Mouse (Mus musculus) hematopoietic stem cell, adult 5-6 weeks (primary cell): ENCODE results near the gene Nol7. TPM values are rescaled to one million over a fixed set of nuclear protein-coding genes. Genes with fewer than 3 reads are reported as not detected.

ENCODE experiments used
- ATAC-seq, 2 experiments: fragments of 125-278 bp in 1 of 2; replicated peaks in 1 of 2; 2 replicates each; pipeline ENCODE4 v1.8.0; 2016 to 2017; ENCODE audit warnings: inconsistent platforms in 2 of 2, mild to moderate bottlenecking in 2 of 2, moderate number of reproducible peaks in 2 of 2, low read depth in 1 of 2, moderate TSS enrichment in 1 of 2; ENCODE audit not compliant: low FRiP score in 2 of 2, poor library complexity in 2 of 2, severe bottlenecking in 2 of 2, insufficient read depth in 1 of 2, low TSS enrichment in 1 of 2
- total RNA-seq: library from RNA; stranded (forward); fragments of 172-1452, 232-1000 nt; gene quantifications from 2 replicates; pipeline ENCODE4 v1.2.3, GENCODE M21; 2017

Gene Nol7
- total RNA-seq, 1 experiment from 2014 or later, result 276 TPM

DNA sequence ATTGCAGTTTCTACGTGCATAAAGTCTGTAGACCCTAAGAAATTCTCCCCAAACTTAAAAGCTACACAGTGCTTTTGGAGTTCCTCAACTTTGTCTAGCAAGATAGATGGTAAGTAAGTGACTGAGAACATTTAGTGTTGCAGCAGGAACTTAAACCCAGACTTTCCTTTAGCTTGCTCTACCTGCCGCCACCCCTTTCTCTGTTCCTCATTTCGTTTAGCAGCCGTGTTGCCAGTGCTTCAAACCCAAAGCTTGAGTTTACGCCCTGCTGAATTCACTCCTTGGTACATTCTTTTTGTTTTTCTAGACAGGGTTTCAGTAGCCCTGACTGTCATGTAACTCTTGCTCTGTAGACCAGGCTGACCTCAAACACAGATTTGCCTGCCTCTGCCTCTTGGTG lies 1.4 kb downstream of the Nol7 start:
- no peak for ATAC-seq

DNA sequence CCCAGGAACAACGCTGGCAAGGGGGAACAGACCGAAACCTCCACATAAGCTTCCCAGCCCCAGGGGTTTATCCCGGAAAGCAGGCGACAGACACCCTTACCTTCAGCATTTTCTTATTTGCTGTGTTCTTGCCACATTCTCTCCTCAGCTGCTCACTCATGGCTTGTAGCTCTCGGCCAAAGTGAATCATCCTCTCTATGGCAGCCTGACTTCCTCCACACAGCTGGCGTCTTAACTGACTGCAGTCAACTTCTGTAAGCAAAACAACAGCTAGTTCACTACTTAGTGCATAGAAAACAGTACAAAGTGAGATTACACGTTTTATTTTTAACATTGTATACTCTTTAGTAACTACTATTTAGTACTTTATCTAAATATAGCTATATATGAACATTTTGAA lies 14.1 kb downstream of the Nol7 start:
- no peak for ATAC-seq

DNA sequence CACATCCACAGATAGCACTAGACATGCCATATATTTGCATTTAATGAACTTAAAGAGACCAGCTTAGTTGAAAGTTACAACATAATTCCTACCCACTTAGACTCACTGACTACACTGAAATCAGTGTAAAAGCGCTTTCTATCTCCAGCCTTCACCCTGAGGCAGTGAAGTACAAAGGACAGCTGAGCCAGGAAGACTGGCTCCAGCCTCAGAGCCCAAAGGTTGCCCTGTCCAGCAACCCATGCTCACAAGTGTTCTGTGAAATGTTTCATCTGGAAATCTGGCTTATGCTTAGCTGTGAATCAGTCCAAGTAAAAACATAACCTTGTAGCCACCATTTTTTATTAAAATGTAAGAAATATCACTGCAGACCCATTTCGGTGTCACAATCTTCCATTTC lies 15.4 kb downstream of the Nol7 start:
- ATAC-seq, result no peak

DNA sequence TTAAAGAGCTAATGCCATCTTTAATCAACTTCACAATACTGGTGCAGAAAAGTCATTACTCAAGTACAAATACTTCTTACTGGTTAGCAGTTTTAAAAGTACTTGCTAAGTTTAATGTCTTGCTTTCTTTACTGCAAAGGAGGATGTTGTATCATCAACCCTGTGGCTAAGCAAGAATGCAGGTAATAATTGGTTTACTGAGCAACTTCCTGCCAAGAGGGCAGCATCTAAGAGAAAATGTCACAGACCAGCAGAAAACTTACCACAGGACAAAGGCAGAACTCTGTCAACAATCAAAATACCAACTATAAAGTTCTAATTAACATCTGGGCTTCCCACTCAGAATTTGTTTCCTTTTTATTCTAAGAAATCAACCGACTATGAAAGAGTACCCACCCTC lies 17.1 kb downstream of the Nol7 start:
- no peak for ATAC-seq

DNA sequence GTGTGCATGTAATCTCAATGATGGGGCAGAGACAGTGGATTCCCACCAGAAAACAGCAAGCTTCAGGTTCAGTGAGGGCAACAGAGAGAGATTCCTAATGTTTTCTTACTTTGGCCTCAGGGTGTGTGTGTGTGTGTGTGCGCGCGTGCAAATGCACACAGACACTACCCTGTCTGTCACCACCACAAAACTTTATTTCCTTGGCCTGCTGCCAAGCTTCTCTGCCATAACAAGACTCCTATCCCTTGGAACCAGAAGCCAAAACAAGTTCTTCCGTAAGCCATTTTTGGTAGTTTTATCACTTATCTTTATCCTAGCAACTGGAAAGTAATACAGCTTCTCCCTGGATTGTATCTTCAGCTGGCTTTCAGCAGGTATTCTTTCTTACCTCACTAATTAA lies 30.2 kb downstream of the Nol7 start:
- no peak for ATAC-seq

DNA sequence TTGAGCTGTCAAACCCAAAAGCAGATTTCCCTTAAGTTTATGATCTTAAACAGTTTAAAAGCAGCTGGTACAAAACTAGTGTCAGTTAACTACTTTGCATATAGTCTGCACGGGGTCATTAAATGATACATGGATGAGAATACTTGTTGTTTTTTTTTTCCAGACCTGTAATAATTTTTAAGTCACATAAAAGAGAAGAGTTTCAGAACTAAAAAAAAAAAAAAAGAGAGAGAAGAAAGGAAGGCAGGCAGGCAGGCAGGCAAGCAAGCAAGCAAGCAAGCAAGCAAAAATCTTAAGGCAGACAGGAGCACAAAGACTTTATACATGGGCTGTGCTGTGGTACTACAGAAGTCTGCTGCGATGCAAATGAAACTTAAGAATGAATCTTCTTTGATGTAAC lies 35.2 kb downstream of the Nol7 start:
- ATAC-seq, result no peak

DNA sequence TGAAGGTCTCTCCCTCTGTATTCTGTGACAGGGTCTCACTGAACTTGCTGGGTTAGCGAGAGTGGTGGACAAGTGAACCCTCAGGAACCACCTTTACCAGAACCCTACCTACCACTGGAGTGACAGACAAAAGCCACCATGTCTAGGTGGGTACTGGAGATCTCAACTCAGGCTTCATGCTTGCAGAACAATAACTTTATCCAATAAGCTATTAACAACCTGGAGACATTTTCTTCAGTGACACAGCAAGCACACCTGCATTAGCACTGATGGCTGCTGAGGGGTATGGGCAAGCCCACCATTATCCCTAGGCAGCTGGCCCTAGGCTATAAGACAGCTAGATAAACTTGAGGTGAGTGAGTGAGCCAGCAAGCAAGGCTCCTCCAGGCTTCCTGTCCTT lies 42.2 kb downstream of the Nol7 start:
- no peak for ATAC-seq

DNA sequence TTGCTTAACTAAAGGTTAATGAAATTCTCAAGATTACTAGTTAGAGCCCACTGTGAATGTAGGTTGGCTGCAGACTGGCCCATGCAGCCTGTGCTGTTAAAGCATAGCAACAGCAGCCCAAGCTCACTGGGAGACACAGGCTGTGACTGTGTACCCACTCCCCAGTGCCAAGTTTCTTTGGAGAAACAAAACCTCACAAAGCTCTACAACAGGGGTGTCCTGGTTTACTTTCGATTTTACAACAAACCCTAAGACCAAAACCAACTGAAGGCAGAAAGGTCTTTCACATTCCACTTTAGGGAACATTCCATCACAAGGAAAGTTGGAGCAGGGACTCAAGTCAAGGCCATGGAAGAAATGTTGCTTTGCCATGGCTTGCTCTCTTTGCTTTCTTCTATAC lies 44.4 kb downstream of the Nol7 start:
- ATAC-seq, result no peak

DNA sequence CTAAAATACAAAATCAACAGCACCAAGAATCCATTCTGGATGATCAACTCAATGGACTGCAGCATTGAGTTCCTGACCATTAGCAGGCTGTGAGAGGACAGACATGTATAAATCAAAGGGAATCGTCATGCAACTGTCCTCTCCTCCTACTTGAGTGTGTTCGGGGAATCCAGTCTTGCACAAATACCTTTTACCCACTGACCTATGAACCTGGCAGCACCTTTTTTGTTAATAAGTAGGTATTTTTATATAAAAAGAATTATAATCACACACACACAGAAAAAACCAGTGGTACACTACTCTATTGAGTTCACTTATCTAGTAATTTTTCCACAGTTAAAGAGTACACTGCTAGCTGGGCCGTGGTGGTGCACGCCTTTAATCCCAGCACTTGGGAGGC lies 45.5 kb downstream of the Nol7 start:
- no peak for ATAC-seq

DNA sequence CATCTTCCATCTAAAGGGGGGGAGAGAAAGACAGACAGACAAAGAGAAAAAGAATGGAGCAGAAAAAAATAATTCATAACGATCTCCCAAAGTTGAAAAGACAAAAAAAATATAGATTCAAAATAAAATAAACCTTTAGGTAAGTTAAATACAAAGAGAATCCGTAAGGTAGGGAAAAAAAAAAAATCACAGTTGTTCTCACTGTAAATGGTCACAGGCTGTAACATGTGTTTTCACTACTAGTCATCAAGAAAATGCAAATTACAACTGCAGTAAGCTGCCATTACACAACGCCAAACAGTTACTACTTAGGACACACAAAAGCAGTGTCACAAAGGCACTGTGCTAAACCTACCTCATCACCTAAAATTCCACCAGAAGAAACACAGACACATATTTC lies 46.5 kb downstream of the Nol7 start:
- no peak for ATAC-seq

DNA sequence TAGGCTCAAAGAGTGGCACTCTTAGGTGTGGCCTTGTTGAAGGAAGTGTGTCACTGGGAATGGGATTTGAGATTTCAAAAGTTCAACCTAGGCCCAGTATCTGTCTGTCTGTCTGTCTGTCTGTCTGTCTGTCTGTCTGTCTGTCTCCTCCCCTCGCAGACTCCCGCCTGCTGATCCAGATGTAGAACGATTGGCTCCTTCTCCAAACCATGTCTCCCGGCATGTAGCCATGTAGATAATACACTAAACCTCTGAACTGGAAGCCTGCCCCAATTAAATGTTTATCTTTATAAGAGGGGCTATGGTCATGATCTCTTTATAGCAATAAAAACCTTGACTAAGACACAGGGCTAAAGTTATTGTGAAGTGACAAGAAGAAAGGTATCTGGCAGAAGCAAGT lies 47.6 kb downstream of the Nol7 start:
- ATAC-seq, result no peak

DNA sequence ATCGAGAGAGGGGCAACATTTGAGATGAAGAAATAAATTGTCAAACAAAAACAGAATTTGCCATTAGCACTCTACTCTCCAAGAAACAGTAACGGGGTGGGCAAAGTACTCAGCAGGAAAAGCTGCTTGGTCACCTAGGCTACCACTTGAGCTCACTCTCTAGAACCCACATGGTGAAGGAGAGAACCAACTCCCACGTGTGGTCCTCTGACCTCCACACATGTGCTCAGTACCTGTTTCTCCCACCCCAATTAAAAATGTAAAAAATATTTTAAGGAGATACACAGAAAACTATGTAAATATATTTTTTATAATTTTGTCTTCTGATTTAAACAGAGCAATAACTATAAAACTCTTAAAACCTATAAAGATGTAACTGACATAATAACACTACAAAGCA lies 49.5 kb downstream of the Nol7 start:
- ATAC-seq, result no peak

DNA sequence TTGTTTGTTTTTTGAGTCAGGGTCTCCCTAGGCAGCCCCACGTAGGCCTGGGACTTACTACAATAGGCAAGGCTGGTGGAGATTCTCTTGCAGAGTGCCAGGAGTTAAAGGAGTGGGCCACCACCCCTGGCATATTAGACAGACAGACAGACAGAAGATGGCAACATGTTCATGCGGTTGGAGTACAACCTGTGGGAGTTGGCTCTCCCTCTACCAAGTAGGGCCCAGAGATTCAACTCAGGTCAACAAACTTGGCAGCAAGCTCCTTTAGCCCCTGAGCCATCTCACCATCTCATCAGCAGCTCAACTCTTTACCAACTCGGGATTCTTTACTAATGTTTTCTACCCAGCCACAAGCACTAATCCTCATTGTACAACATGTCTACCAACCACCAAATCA lies 52.5 kb downstream of the Nol7 start:
- no peak for ATAC-seq

DNA sequence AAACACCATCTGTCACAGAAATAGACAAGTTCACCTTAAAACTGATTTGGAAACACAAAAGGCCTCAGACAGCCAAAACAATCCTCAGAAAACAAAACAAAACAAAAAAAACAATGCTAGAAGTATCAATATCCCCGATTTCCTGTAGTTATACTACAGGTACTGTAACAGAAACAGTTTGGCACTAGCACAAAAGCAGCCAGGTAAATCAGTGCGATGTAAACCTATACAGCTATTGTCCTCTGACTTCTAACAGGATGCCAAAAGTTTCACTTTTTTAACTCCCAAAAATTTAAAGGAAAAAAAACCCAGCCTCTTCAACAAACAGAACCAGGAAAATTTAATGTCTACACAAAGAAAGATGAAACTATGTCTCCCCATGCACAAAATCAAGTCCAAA lies 54.0 kb downstream of the Nol7 start:
- no peak for ATAC-seq

DNA sequence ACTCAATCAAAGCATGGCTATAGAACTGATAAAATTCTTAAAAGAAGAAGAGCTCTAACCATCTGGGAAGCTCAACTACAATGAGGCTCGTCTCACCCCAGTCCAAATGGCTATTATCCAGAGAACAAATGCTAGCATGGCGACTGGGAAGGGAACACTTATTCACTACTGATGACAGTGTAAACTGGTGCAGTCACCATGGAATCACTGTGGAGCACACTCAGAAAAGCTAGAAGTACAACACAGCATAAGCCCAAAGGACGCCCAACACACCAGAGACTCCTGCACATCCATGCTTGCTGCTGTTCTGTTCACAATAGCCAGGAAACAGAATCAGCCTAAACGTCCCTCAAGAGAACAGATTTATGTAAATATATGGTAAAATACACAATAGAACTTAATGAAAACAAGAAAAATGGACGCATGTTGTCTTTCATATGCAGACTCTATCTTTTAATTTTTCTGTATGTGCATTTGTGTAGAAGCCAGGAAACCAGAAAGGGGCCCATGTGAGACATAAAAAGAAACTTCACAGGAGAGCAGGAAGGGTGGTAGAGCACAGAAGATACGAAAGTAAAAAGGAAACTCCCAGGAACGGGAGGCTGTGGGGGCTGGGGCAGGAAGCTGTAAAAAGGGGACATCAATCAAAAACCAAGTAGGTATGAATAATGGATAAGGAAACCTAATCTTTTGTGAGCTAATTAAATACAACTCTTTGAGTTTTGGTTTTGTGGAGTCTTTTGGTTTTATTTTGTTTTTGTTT lies 54.8 kb downstream of the Nol7 start:
- peak; percentile 65 to 68 for ATAC-seq

DNA sequence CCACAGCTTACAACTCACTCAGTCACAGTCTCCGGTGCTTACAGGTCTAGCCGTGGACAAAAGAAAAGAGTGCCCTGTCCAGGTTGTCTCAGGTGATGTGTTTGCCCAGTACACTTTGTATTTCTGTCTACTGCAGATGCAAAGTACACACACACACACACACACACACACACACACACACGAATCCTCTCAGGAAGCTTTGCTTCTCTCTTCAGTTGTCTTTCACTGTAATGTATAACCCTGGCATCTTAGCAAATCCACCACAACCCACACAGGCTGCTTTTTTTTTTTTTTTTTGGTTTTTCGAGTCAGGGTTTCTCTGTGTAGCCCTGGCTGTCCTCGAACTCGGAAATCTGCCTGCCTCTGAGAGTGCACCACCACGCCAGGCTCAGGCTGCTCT lies 56.2 kb downstream of the Nol7 start:
- ATAC-seq, result no peak
